Mouse (Mus musculus) stomach, embryonic 16.5 days (tissue): Measurements from ENCODE around the gene Dcakd. TPM values are rescaled to one million over a fixed set of nuclear protein-coding genes. Genes with fewer than 3 reads are reported as not detected.
A peak's percentile ranks its signal among the peaks of the same experiment; 100 is the strongest.

Experiments
- ATAC-seq: fragments of 200-750 bp; cut with Nextera tagmentation; 2 replicates; pipeline ENCODE4 v1.8.0; 2017; ENCODE audit warnings: moderate number of reproducible peaks, moderate TSS enrichment; ENCODE audit not compliant: insufficient read depth, low FRiP score
- H3K27ac ChIP-seq: fragments of 300-500 bp; sonication (generic); 2 replicates; pipeline ENCODE4 v1.5.1; 2014; ENCODE audit warnings: low read length
- H3K27me3 ChIP-seq: fragments of 300-500 bp; sonication (generic); 2 replicates; pipeline ENCODE4 v1.6.1; 2014; ENCODE audit warnings: low read length, control low read depth, mixed read lengths; ENCODE audit not compliant: control insufficient read depth, insufficient read depth
- H3K36me3 ChIP-seq: fragments of 300-500 bp; sonication (generic); 2 replicates; pipeline ENCODE4 v1.6.1; 2014; ENCODE audit warnings: low read length; ENCODE audit not compliant: control insufficient read depth, insufficient read depth
- H3K4me1 ChIP-seq: fragments of 300-500 bp; sonication (generic); 2 replicates; pipeline ENCODE4 v1.6.1; 2014; ENCODE audit warnings: low read length, control low read depth, mixed read lengths; ENCODE audit not compliant: control insufficient read depth, insufficient read depth
- H3K4me2 ChIP-seq: fragments of 300-500 bp; sonication (generic); 2 replicates; pipeline ENCODE4 v1.6.1; 2014; ENCODE audit warnings: low read depth, low read length, mixed read lengths
- H3K4me3 ChIP-seq: fragments of 300-500 bp; sonication (generic); replicated peaks from 2 replicates; pipeline ENCODE4 v1.5.1; 2014; ENCODE audit warnings: mild to moderate bottlenecking, low read length
- H3K9ac ChIP-seq: fragments of 300-500 bp; sonication (generic); 2 replicates; pipeline ENCODE4 v1.6.1; 2014; ENCODE audit warnings: low read length
- H3K9me3 ChIP-seq: fragments of 300-500 bp; sonication (generic); replicated peaks from 2 replicates; pipeline ENCODE4 v1.6.1; 2016; ENCODE audit warnings: low read length, control low read depth; ENCODE audit not compliant: control insufficient read depth
- WGBS: fragments of 180-500 bp; shearing (Covaris S2); extraction: QIAGEN DNeasy Blood & Tissue Kit; methylation state at CpG from one replicate; pipeline ENCODE4 v1.1.7; 2014; 5-methylcytosine and 5-hydroxymethylcytosine counted together
- polyA plus RNA-seq: library from polyadenylated mRNA; unstranded; fragments of >200 nt; fragmentation: Nextera tagmentation; extraction: Ambion mirVana; gene quantifications from 2 replicates; pipeline ENCODE4 v1.2.1, GENCODE M21; 2015

The Dcakd gene
- polyA plus RNA-seq, 1 experiment from 2014 or later = 85.2 TPM

- H3K9me3 ChIP-seq = no peaks in the 10 kb centered on the region
- no peaks in the 10 kb centered on the region for H3K27me3 ChIP-seq
- WGBS = 83% methylated on average over 3 of the region's 3 CpGs
- peaks cover 11% of the 10 kb centered on the region for H3K4me1 ChIP-seq
- no peak overlapping the region for H3K9ac ChIP-seq
- no peak overlapping the region for H3K27ac ChIP-seq
- no peak overlapping the region for H3K4me3 ChIP-seq
- H3K36me3 ChIP-seq = no peaks in the 10 kb centered on the region
- no peak for ATAC-seq
- H3K4me2 ChIP-seq = no peak overlapping the region
These were observed 4.9 kb upstream of the Dcakd start for GRCm38 (mm10) chr11:103033030-103033429.

GRCm38 (mm10) chr11:103027570-103028175 lies 460 bp downstream of the Dcakd start:
- no peaks in the 10 kb centered on the region for H3K27me3 ChIP-seq
- ATAC-seq = peak; percentile 15
- H3K9me3 ChIP-seq = no peaks in the 10 kb centered on the region
- H3K36me3 ChIP-seq = no peaks in the 10 kb centered on the region
- H3K4me2 ChIP-seq = peak overlapping the region; percentile 66
- H3K9ac ChIP-seq = peak overlapping the region; percentile 82
- peak overlapping the region; percentile 60; the same call in 1 of the 2 replicates for H3K27ac ChIP-seq
- H3K4me3 ChIP-seq = peak overlapping the region; percentile 71
- H3K4me1 ChIP-seq = peaks cover 18% of the 10 kb centered on the region
- 11% methylated on average over 8 of the region's 8 CpGs for WGBS

GRCm38 (mm10) chr11:103026901-103027300 lies 1.2 kb downstream of the Dcakd start:
- Histone ChIP-seq H3K4me2 (peak overlapping the region; percentile 66), H3K4me1 (peaks cover 18% of the 10 kb centered on the region), H3K9me3 (no peaks in the 10 kb centered on the region), H3K9ac (no peak overlapping the region), H3K27ac (no peak overlapping the region), H3K27me3 (no peaks in the 10 kb centered on the region), H3K4me3 (no peak overlapping the region), H3K36me3 (no peaks in the 10 kb centered on the region)
- ATAC-seq = no peak
- WGBS = 85% methylated on average over 3 of the region's 3 CpGs

GRCm38 (mm10) chr11:103023974-103024373 lies 4.2 kb downstream of the Dcakd start:
- Histone ChIP-seq H3K9ac (no peak overlapping the region), H3K27me3 (no peaks in the 10 kb centered on the region), H3K4me2 (no peak overlapping the region), H3K4me1 (peaks cover 15% of the 10 kb centered on the region), H3K4me3 (no peak overlapping the region), H3K36me3 (no peaks in the 10 kb centered on the region), H3K9me3 (no peaks in the 10 kb centered on the region), H3K27ac (no peak overlapping the region)
- 88% methylated on average over 3 of the region's 3 CpGs for WGBS
- no peak for ATAC-seq

GRCm38 (mm10) chr11:103020713-103021335 lies 7.3 kb downstream of the Dcakd start:
- no peak for ATAC-seq
- Histone ChIP-seq H3K27ac (peak overlapping the region; percentile 45; the same call in 1 of the 2 replicates), H3K36me3 (no peaks in the 10 kb centered on the region), H3K4me3 (no peak overlapping the region), H3K9ac (no peak overlapping the region), H3K4me1 (peaks cover 16% of the 10 kb centered on the region), H3K9me3 (no peaks in the 10 kb centered on the region), H3K27me3 (no peaks in the 10 kb centered on the region), H3K4me2 (no peak overlapping the region)
- WGBS = 50% methylated on average over 3 of the region's 3 CpGs

GRCm38 (mm10) chr11:103019325-103019724 lies 8.8 kb downstream of the Dcakd start:
- Histone ChIP-seq H3K9ac (no peak overlapping the region), H3K36me3 (no peaks in the 10 kb centered on the region), H3K4me1 (peaks cover 26% of the 10 kb centered on the region), H3K27ac (no peak overlapping the region), H3K9me3 (no peaks in the 10 kb centered on the region), H3K27me3 (no peaks in the 10 kb centered on the region), H3K4me3 (no peak overlapping the region), H3K4me2 (no peak overlapping the region)
- no peak for ATAC-seq
- 85% methylated on average over 7 of the region's 7 CpGs for WGBS

GRCm38 (mm10) chr11:103018860-103019259 lies 9.3 kb downstream of the Dcakd start:
- H3K27me3 ChIP-seq = no peaks in the 10 kb centered on the region
- no peaks in the 10 kb centered on the region for H3K36me3 ChIP-seq
- H3K4me2 ChIP-seq = no peak overlapping the region
- ATAC-seq = no peak
- no peaks in the 10 kb centered on the region for H3K9me3 ChIP-seq
- no peak overlapping the region for H3K27ac ChIP-seq
- H3K4me3 ChIP-seq = no peak overlapping the region
- H3K9ac ChIP-seq = no peak overlapping the region
- WGBS = 73% methylated on average over 6 of the region's 6 CpGs
- peaks cover 26% of the 10 kb centered on the region for H3K4me1 ChIP-seq

GRCm38 (mm10) chr11:103017661-103018060 lies 10.5 kb downstream of the Dcakd start:
- Histone ChIP-seq H3K9me3 (no peaks in the 10 kb centered on the region), H3K27me3 (no peaks in the 10 kb centered on the region), H3K4me2 (no peak overlapping the region), H3K4me1 (peaks cover 26% of the 10 kb centered on the region), H3K9ac (no peak overlapping the region), H3K27ac (no peak overlapping the region; the same call in 1 of the 2 replicates), H3K4me3 (no peak overlapping the region), H3K36me3 (no peaks in the 10 kb centered on the region)
- no peak for ATAC-seq
- WGBS = 44% methylated on average over 9 of the region's 9 CpGs

- peak; percentile 98 for ATAC-seq
- WGBS = 0% methylated on average over 40 of the region's 41 CpGs
- H3K9me3 ChIP-seq = no peaks in the 10 kb centered on the region
These were observed 11.2 kb downstream of the Dcakd start for GRCm38 (mm10) chr11:103016930-103017329.

More at GRCm38 (mm10) chr11:103016930-103017329, 11.2 kb downstream of the Dcakd start:
- Histone ChIP-seq H3K4me2 (peak overlapping the region; percentile 77), H3K27ac (peak overlapping the region; percentile 88), H3K9ac (peak overlapping the region; percentile 85), H3K4me3 (peak overlapping the region; percentile 71), H3K4me1 (peaks cover 26% of the 10 kb centered on the region), H3K36me3 (no peaks in the 10 kb centered on the region), H3K27me3 (no peaks in the 10 kb centered on the region)
